Mouse (Mus musculus): ENCODE measurements around the gene Prg3. TPM values are rescaled to one million over a fixed set of nuclear protein-coding genes. Genes with fewer than 3 reads are reported as not detected.

Gene Prg3
- polyA plus RNA-seq, 1 experiment from 2014 or later, result not detected

GRCm38 (mm10) chr2:84955435-84955834 is 32.6 kb upstream of the Prg3 start:
- Histone ChIP-seq H3K27ac (replicated peaks) (no peak overlapping the region), H3K4me1 (no peaks in the 10 kb centered on the region), H3K4me2 (no peak overlapping the region), H3K36me3 (no peaks in the 10 kb centered on the region), H3K9ac (replicated peaks) (no peak overlapping the region), H3K4me3 (replicated peaks) (no peak overlapping the region), H3K27me3 (replicated peaks) (no peaks in the 10 kb centered on the region), H3K9me3 (replicated peaks) (no peaks in the 10 kb centered on the region)
- WGBS, result 91% methylated on average over 9 of the region's 9 CpGs
- ATAC-seq (ENCODE audit: low FRiP score), result no peak

- Histone ChIP-seq H3K36me3 (no peaks in the 10 kb centered on the region), H3K4me1 (no peaks in the 10 kb centered on the region), H3K9ac (replicated peaks) (no peak overlapping the region), H3K9me3 (replicated peaks) (no peaks in the 10 kb centered on the region), H3K4me2 (no peak overlapping the region), H3K27ac (replicated peaks) (no peak overlapping the region), H3K4me3 (replicated peaks) (no peak overlapping the region), H3K27me3 (replicated peaks) (no peaks in the 10 kb centered on the region)
- WGBS, result 57% methylated on average over 5 of the region's 5 CpGs
- no peak for ATAC-seq (ENCODE audit: low FRiP score)
Observed at GRCm38 (mm10) chr2:84956274-84956673, 31.7 kb upstream of the Prg3 start.

DNA sequence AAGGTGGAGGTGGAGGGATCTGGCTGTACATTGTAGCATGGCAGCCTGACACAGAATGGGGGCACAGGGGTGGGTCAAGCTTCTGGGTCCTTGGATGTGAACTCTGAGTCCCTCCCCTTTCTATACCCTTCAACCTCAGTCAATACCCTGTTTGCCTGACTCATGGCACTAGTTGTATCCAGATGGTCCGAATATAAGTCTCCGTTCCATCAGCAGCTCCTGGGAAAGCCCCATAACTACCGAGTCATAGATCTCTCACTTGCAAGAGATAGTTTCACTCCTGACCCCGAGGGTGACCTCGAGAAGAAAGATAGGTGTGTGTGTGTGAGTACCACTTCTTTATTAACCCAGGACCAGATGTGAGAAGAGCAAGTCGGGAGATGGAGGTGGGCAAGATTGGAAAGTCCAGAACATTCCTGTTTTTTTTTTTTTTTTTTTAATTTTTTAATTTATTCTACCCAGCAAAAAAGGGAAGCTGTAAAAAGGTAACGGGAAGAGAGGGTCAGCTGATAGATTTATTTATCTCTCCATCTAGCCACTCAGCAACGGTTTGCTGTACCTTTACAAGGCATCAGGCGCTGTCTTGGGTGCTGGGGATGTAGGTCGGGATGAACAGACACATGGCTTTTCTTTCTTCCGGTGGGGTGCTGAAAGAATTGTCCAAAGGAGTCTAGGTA is 29.3 kb upstream of the Prg3 start:
- H3K9ac ChIP-seq (replicated peaks), result no peak overlapping the region
- WGBS, result 90% methylated on average over 11 of the region's 11 CpGs
- no peak for ATAC-seq (ENCODE audit: low FRiP score)

DNA sequence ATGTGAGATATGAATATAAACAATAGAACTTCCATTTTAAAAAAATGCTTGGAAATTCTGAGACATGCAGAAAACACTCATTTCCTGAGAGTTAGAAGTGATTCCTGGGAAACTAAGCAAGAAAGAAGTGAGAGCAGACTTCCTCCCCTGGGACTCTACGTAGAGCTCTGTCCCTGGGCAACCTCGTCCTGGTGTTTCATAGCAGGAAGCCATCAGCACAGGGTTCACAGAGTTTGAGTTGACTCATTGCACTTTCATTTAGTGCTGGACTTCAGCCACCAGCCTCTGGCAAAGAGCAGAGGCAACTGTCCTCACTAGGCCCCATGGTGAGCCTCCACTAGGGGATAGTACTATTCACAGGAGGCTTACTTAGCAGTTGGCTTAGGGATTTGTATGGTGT is 26.7 kb upstream of the Prg3 start:
- no peaks in the 10 kb centered on the region for H3K27me3 ChIP-seq (replicated peaks)
- no peak overlapping the region for H3K27ac ChIP-seq (replicated peaks)
- no peak overlapping the region for H3K9ac ChIP-seq (replicated peaks)
- no peak overlapping the region for H3K4me3 ChIP-seq (replicated peaks)
- H3K4me1 ChIP-seq, result no peaks in the 10 kb centered on the region
- H3K4me2 ChIP-seq, result no peak overlapping the region
- no peak for ATAC-seq (ENCODE audit: low FRiP score)
- H3K9me3 ChIP-seq (replicated peaks), result no peaks in the 10 kb centered on the region
- WGBS, result 70% methylated on average over 2 of the region's 2 CpGs
- no peaks in the 10 kb centered on the region for H3K36me3 ChIP-seq

More for the DNA sequence above, 29.3 kb upstream of the Prg3 start:
- H3K4me2 ChIP-seq, result no peak overlapping the region
- H3K9me3 ChIP-seq (replicated peaks), result no peaks in the 10 kb centered on the region
- no peaks in the 10 kb centered on the region for H3K4me1 ChIP-seq
- H3K36me3 ChIP-seq, result no peaks in the 10 kb centered on the region
- H3K4me3 ChIP-seq (replicated peaks), result no peak overlapping the region
- H3K27me3 ChIP-seq (replicated peaks), result no peaks in the 10 kb centered on the region
- no peak overlapping the region for H3K27ac ChIP-seq (replicated peaks)

DNA sequence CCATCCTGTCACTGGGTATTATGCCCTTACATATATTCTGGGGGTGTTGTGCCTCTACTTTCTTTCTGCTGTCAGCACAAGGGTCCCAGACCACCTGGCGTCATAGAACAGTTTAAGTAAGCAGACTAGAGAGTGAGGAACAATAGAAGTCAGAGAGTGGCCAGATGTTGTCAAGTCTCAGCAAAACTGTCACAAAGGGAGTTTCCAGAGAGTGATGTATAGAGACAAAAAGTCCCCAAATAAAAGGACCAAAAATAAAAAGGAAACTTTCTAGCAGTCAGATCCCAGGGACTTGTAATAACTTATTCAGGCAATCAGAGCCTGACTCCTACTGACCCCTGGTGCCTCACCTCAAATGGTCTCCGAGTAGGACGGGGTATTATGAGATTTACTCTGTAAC is 26.1 kb upstream of the Prg3 start:
- ATAC-seq (ENCODE audit: low FRiP score), result no peak
- 76% methylated on average over 3 of the region's 3 CpGs for WGBS
- Histone ChIP-seq H3K27me3 (replicated peaks) (no peaks in the 10 kb centered on the region), H3K27ac (replicated peaks) (no peak overlapping the region), H3K4me1 (no peaks in the 10 kb centered on the region), H3K4me2 (no peak overlapping the region), H3K9me3 (replicated peaks) (no peaks in the 10 kb centered on the region), H3K36me3 (no peaks in the 10 kb centered on the region), H3K9ac (replicated peaks) (no peak overlapping the region), H3K4me3 (replicated peaks) (no peak overlapping the region)

GRCm38 (mm10) chr2:84962906-84963507 is 25.0 kb upstream of the Prg3 start:
- ATAC-seq (ENCODE audit: low FRiP score), result no peak
- Histone ChIP-seq H3K27me3 (replicated peaks) (no peaks in the 10 kb centered on the region), H3K27ac (replicated peaks) (no peak overlapping the region), H3K4me2 (no peak overlapping the region), H3K4me1 (no peaks in the 10 kb centered on the region), H3K4me3 (replicated peaks) (no peak overlapping the region), H3K9ac (replicated peaks) (no peak overlapping the region), H3K9me3 (replicated peaks) (no peaks in the 10 kb centered on the region), H3K36me3 (no peaks in the 10 kb centered on the region)
- 28% methylated on average over 6 of the region's 6 CpGs for WGBS

DNA sequence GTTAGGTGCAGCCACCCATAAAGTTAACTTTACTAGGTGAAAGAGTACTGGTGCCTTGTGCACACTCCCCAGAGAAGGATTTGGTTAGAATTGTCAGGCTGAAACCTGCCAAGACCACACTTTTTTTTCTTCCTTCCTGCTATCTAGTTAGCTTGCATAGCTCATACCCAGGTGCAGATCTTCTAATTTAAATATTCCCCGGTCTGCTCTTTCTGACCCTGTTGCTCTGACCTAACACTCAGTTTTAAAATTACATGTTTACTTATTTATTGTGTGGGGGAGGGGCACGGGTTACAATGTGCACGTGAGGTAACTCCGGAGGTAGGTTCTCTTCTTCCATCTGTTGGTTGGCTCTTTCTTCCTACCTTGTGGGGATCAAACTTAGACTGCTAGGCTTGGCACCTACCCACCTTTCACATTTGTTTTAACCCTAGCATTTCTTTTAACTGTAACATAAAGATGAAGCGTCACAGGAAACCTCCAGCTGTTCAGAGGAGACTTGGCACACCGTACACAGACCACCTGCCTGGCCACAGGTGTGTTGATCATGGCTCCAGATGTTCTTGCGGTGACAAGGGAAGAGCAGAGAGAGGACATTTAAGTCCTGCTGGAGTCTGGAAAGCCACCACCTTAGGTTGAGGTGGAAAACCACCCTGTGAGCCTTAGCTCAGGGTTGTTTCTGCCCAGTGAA is 23.8 kb upstream of the Prg3 start:
- Histone ChIP-seq H3K9me3 (replicated peaks) (no peaks in the 10 kb centered on the region), H3K9ac (replicated peaks) (no peak overlapping the region), H3K4me1 (no peaks in the 10 kb centered on the region), H3K27ac (replicated peaks) (no peak overlapping the region), H3K4me2 (no peak overlapping the region), H3K36me3 (no peaks in the 10 kb centered on the region), H3K4me3 (replicated peaks) (no peak overlapping the region), H3K27me3 (replicated peaks) (no peaks in the 10 kb centered on the region)
- no peak for ATAC-seq (ENCODE audit: low FRiP score)
- whole genome bisulfite sequencing, result 88% methylated on average over 7 of the region's 7 CpGs

DNA sequence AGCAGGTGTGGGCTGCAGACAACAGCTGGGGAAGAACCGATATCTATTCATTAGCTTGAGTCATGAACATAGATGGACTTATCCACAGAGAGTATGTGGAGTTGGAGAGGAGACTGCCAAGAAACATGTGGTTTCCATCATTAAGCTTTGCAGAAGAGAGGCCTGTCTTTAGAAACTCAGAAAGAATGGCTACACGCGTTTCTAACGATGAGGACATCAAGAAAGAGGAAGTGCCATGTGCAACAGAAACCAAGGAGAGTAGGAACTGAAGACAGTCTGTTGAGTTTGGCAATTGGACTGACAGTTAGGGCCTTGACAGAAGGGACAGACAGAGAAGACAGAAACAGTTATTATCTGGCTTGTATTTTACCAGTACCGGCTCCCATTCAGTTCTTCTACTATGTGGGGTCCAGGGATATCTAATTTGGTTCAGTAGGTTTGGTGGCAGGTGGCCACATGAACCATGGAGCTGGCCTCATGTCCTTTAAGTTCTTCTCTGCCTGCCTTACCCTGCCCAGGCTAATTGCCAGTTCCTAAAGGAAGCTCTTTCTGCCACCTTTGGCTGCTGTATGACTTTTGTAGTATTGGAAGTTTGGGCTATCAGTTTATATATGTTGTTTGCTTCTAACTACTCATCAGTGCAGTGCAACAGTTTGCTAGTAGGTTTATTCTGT is 20.6 kb upstream of the Prg3 start:
- no peak overlapping the region for H3K4me2 ChIP-seq
- no peak for ATAC-seq (ENCODE audit: low FRiP score)
- H3K9ac ChIP-seq (replicated peaks), result no peak overlapping the region
- no peaks in the 10 kb centered on the region for H3K4me1 ChIP-seq
- H3K27me3 ChIP-seq (replicated peaks), result no peaks in the 10 kb centered on the region
- no peaks in the 10 kb centered on the region for H3K9me3 ChIP-seq (replicated peaks)
- WGBS, result 89% methylated on average over 5 of the region's 5 CpGs
- no peak overlapping the region for H3K4me3 ChIP-seq (replicated peaks)
- no peaks in the 10 kb centered on the region for H3K36me3 ChIP-seq
- no peak overlapping the region for H3K27ac ChIP-seq (replicated peaks)

DNA sequence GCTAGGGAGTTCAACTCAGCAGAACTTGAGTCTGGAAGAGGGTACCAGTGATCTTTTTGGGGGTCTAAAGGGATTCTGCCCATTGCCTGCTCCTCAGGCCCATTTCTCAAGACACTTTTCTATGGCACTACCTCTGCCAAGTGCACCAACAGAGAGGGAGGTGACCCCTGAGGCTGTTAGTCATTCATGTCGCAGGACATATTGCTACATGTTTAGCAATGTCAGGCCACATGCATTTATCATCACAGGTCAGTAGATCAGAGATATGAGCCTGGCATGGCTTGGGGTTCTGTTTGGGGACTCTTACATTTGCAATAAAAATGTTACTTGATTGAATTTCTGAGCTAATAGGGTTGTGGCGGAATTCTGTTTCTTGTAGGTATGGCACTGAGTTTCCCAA is 12.4 kb upstream of the Prg3 start:
- Histone ChIP-seq H3K4me3 (replicated peaks) (no peak overlapping the region), H3K4me2 (no peak overlapping the region), H3K27me3 (replicated peaks) (no peaks in the 10 kb centered on the region), H3K27ac (replicated peaks) (no peak overlapping the region), H3K36me3 (no peaks in the 10 kb centered on the region), H3K9me3 (replicated peaks) (no peaks in the 10 kb centered on the region), H3K4me1 (no peaks in the 10 kb centered on the region), H3K9ac (replicated peaks) (no peak overlapping the region)
- WGBS, result 91% methylated on average over 2 of the region's 2 CpGs
- ATAC-seq (ENCODE audit: low FRiP score), result no peak

DNA sequence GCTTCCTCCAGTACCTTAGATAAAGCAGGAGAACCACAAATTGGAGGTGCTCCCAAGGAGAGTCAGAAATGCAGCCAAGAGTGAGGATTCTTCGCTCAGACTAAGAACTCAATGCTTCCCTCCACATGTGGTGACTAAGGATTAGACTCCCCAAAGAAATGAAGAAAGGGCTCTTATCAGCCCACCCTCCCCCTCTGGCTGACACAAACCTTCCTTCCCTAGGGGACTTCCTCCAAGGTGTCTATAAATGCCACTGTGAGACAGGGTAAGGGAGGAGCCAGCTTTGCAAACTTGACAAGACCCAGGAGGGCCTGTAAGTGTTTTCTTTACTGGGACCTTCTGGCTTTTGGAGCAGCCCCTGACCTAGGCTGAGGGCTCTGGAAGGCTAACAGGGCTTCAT is 7.8 kb upstream of the Prg3 start, which contains the start of gene Prg2:
Gene Prg2, plus strand, starts transcription at position 274 of the 400 bp plus-strand sequence.
- no peak within 1 kb of the TSS for H3K9ac ChIP-seq (replicated peaks)
- WGBS, result 58% methylated on average over 1 of the region's 1 CpGs

DNA sequence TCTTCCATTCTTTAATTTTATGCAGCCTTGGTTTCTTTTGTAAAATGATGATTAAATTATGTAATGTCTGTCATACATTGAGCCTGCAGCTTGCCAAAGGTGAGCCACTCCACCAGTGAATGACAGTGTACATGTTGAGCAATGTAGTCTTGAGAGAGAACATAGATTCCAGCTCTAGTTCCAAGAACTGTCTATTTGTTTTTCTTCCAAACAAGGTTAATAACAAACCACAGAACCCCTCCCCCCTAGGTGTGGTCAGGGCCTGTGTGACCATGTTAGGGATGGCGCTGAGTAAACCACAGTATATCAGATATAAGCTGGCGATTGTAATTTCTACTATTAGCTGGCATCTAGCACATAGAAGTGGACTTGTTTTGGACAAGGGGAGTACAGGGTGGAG is 8.4 kb downstream of the Prg3 start:
- Histone ChIP-seq H3K4me1 (no peaks in the 10 kb centered on the region), H3K27me3 (replicated peaks) (no peaks in the 10 kb centered on the region), H3K9me3 (replicated peaks) (no peaks in the 10 kb centered on the region), H3K4me2 (no peak overlapping the region), H3K36me3 (no peaks in the 10 kb centered on the region), H3K27ac (replicated peaks) (no peak overlapping the region), H3K4me3 (replicated peaks) (no peak overlapping the region), H3K9ac (replicated peaks) (no peak overlapping the region)
- no peak for ATAC-seq (ENCODE audit: low FRiP score)
- 91% methylated on average over 2 of the region's 2 CpGs for WGBS

More for the DNA sequence above, 7.8 kb upstream of the Prg3 start, which contains the start of gene Prg2:
- no peaks in the 10 kb centered on the region for H3K27me3 ChIP-seq (replicated peaks)
- H3K4me3 ChIP-seq (replicated peaks), result no peak within 1 kb of the TSS
- no peaks in the 10 kb centered on the region for H3K4me1 ChIP-seq
- no peak for ATAC-seq (ENCODE audit: low FRiP score)
- H3K27ac ChIP-seq (replicated peaks), result no peak within 1 kb of the TSS
- no peaks in the 10 kb centered on the region for H3K9me3 ChIP-seq (replicated peaks)
- no peak within 1 kb of the TSS for H3K4me2 ChIP-seq
- no peaks in the 10 kb centered on the region for H3K36me3 ChIP-seq
